16 mouse cellular contexts compared by ENCODE assay signal in genomic region chr7:66303922-66304660, GRCm38 (mm10).
DNase-seq lines count a peak whose midpoint lies in the region; ATAC-seq and TF ChIP-seq lines count a peak whose summit lies in the region.
"Had no signal": no experiment of that assay in that cellular context is flagged by ENCODE, and none has a peak within 500 bp of the region (broad histone marks: within the 10 kb centered on the region; RNA-seq: fewer than 3 reads in every experiment).

No protein-coding gene starts in this region.

- 86% methylated on average over 14 of the region's 14 CpGs for WGBS in lung, adult 2 months
- 92% methylated on average over 14 of the region's 14 CpGs for WGBS in kidney, adult 2 months

- intact Hi-C loops in left cerebral cortex, postnatal 4 days (cut with DNase I) = no loop called here

- peak; percentile 15 for DNase-seq in lung, postnatal 25 days (ENCODE audit: low spot score)
- no peak for DNase-seq in lung, adult 2 months
- DNase-seq in MEL (ENCODE audit: low read depth, low spot score) = peak; percentile 69
- peak; percentile 51 to 67 for DNase-seq in natural killer cell, adult 2 months (ENCODE audit: low spot score in 2 of 2)
- no peak for DNase-seq in left cerebral cortex, postnatal 4 days
- no peak for DNase-seq in kidney, adult 2 months
- DNase-seq: adrenal gland, postnatal 10 days; cerebellum, adult 9-11 months; midbrain, embryonic 14.5 days; right cerebral cortex, adult 18-20 months had no signal

- no peaks in the 10 kb centered on the region for H3K27me3 ChIP-seq in MEL (ENCODE audit: control insufficient read depth in 1 of 2, insufficient read depth in 2 of 2, low read length in 2 of 2)
- H3K27me3 ChIP-seq in kidney, adult 2 months (replicated peaks; ENCODE audit: control insufficient read depth, insufficient read depth, low read length) = no peaks in the 10 kb centered on the region
- H3K27me3 ChIP-seq: liver, embryonic 12.5 days; neural tube, embryonic 13.5 days had no signal

- no peak overlapping the region for H3K9ac ChIP-seq in MEL (ENCODE audit: control insufficient read depth, low read depth, low read length, poor library complexity, severe bottlenecking)
- H3K9ac ChIP-seq: liver, embryonic 12.5 days; neural tube, embryonic 13.5 days had no signal

- H3K9me3 ChIP-seq in MEL (replicated peaks; ENCODE audit: insufficient read depth, low read length) = no peaks in the 10 kb centered on the region
- H3K9me3 ChIP-seq: embryonic facial prominence, embryonic 10.5 days; liver, embryonic 12.5 days; neural tube, embryonic 13.5 days had no signal

- no peak for TF ChIP-seq CTCF in lung, adult 2 months (IDR thresholded peaks at IDR 0.05; ENCODE audit: insufficient read depth, low read length)
- TF ChIP-seq CTCF in MEL (IDR thresholded peaks at IDR 0.05 in 2 of 3, conservative IDR thresholded peaks at IDR 0.05 in 1 of 3; ENCODE audit: control insufficient read depth in 1 of 3, insufficient read depth in 1 of 3, low read depth in 2 of 3, low read length in 3 of 3, poor library complexity in 1 of 3, severe bottlenecking in 1 of 3) = no peak
- TF ChIP-seq CTCF in kidney, adult 2 months (conservative IDR thresholded peaks at IDR 0.05; ENCODE audit: insufficient read depth, insufficient read length, low read depth, low read length) = no peak

- H3K36me3 ChIP-seq in MEL (ENCODE audit: control insufficient read depth in 1 of 2, insufficient read depth in 2 of 2, low read length in 2 of 2) = peaks cover 0 to 18% of the 10 kb centered on the region in 2 experiments; a peak in 3 of 4 replicates
- H3K36me3 ChIP-seq in kidney, adult 2 months (ENCODE audit: control insufficient read depth, insufficient read depth, low read length) = no peaks in the 10 kb centered on the region
- H3K36me3 ChIP-seq: embryonic facial prominence, embryonic 10.5 days; neural tube, embryonic 13.5 days had no signal

- no peak overlapping the region for H3K27ac ChIP-seq in MEL (ENCODE audit: control insufficient read depth, low read depth, low read length)
- H3K27ac ChIP-seq in kidney, adult 2 months (ENCODE audit: insufficient read depth, low read depth, low read length) = no peak overlapping the region
- H3K27ac ChIP-seq: embryonic facial prominence, embryonic 10.5 days; kidney, postnatal 0 days; liver, embryonic 12.5 days; neural tube, embryonic 13.5 days had no signal

- peak; percentile 92 for ATAC-seq in common myeloid progenitor, adult 5-6 weeks (replicated peaks; ENCODE audit: low read depth, poor library complexity, severe bottlenecking)
- ATAC-seq: inflammation-experienced regulatory T-cells, adult 6 months; liver, embryonic 12.5 days had no signal

- no peaks in the 10 kb centered on the region for H3K79me2 ChIP-seq in MEL (ENCODE audit: control insufficient read depth, insufficient read depth, low read length, poor library complexity)

- TF ChIP-seq RAD21 in MEL (IDR thresholded peaks at IDR 0.05; ENCODE audit: low read depth, low read length) = no peak

- H3K4me1 ChIP-seq in lung, adult 2 months (ENCODE audit: control insufficient read depth, insufficient read depth, low read length) = peaks cover 9% of the 10 kb centered on the region; the same call in 1 of the 2 replicates
- H3K4me1 ChIP-seq in MEL (ENCODE audit: control insufficient read depth in 1 of 2, insufficient read depth in 2 of 2, low read length in 2 of 2) = peaks cover 0 to 27% of the 10 kb centered on the region in 2 experiments; a peak in 3 of 4 replicates
- H3K4me1 ChIP-seq in kidney, adult 2 months (ENCODE audit: control insufficient read depth, insufficient read depth, low read length) = no peaks in the 10 kb centered on the region
- H3K4me1 ChIP-seq: neural tube, embryonic 13.5 days had no signal

- peak; percentile 44 to 67 for TF ChIP-seq EP300 in MEL (IDR thresholded peaks at IDR 0.05; ENCODE audit: low read depth in 1 of 2, low read length in 2 of 2)

- no peak for TF ChIP-seq POLR2A in lung, adult 2 months (IDR thresholded peaks at IDR 0.05; ENCODE audit: borderline replicate concordance, extremely low read depth, low read depth, low read length)
- no peak for TF ChIP-seq POLR2A in MEL (IDR thresholded peaks at IDR 0.05; ENCODE audit: control insufficient read depth in 1 of 2, insufficient read depth in 1 of 2, low read depth in 1 of 2, low read length in 2 of 2, poor library complexity in 1 of 2)
- no peak for TF ChIP-seq POLR2A in kidney, adult 2 months (IDR thresholded peaks at IDR 0.05; ENCODE audit: low read depth, low read length)

- H3K4me3 ChIP-seq in lung, adult 2 months (replicated peaks; ENCODE audit: extremely low read depth, low read depth, low read length) = no peak overlapping the region
- no peak overlapping the region for H3K4me3 ChIP-seq in MEL (ENCODE audit: control insufficient read depth in 1 of 2, insufficient read depth in 1 of 2, low read depth in 2 of 2, low read length in 2 of 2)
- no peak overlapping the region for H3K4me3 ChIP-seq in kidney, adult 2 months (ENCODE audit: insufficient read depth, low read depth, low read length)
- H3K4me3 ChIP-seq: embryonic facial prominence, embryonic 10.5 days; liver, embryonic 12.5 days; neural tube, embryonic 13.5 days had no signal

TF ChIP-seq in MEL, 35 proteins besides CTCF, POLR2A, EP300 and RAD21:
- TF ChIP-seq MAX (IDR thresholded peaks at IDR 0.05; ENCODE audit: low read length) = no peak
- TF ChIP-seq SIN3A (IDR thresholded peaks at IDR 0.05; ENCODE audit: low read length) = peak; percentile 16; the same call in 1 of the 2 replicates
- TF ChIP-seq TBP (IDR thresholded peaks at IDR 0.05; ENCODE audit: low read depth, low read length) = no peak
- TF ChIP-seq TCF12 (IDR thresholded peaks at IDR 0.05; ENCODE audit: low read depth, low read length) = 0 out of 2 replicates have a peak, but pooled peaks have one; percentile 13
- TF ChIP-seq POLR2AphosphoS5 (IDR thresholded peaks at IDR 0.05; ENCODE audit: borderline replicate concordance, low read depth, low read length) = no peak
- TF ChIP-seq CHD1 (IDR thresholded peaks at IDR 0.05; ENCODE audit: low read depth, low read length) = no peak
- no peak for TF ChIP-seq CHD2 (IDR thresholded peaks at IDR 0.05; ENCODE audit: low read length)
- TF ChIP-seq GATA1 (IDR thresholded peaks at IDR 0.05; ENCODE audit: low read depth, low read length) = peak; percentile 68
- TF ChIP-seq USF1 (IDR thresholded peaks at IDR 0.05; ENCODE audit: low read depth, low read length) = no peak
- no peak for TF ChIP-seq NELFE (IDR thresholded peaks at IDR 0.05; ENCODE audit: low read depth, low read length)
- peak; percentile 69 for TF ChIP-seq TAL1 (IDR thresholded peaks at IDR 0.05; ENCODE audit: low read length)
TF ChIP-seq in MEL: peak in this region for 4.

Comparison
In these comparisons a context has a peak if more than half of its experiments do, and no peak if none do; other contexts are left out.
1. DNase-seq: peak in lung, postnatal 25 days (single experiment), MEL (single experiment) and natural killer cell, adult 2 months (2 of 2); none in lung, adult 2 months (single experiment), left cerebral cortex, postnatal 4 days (single experiment) and kidney, adult 2 months (single experiment).